Mouse (Mus musculus): ENCODE measurements around the gene Gpx2.
"Not testable (repeated sequence)": the region's sequence is repeated elsewhere in the genome, so short reads cannot be mapped to it uniquely, and the experiment has no call there.

Gene Gpx2

DNA sequence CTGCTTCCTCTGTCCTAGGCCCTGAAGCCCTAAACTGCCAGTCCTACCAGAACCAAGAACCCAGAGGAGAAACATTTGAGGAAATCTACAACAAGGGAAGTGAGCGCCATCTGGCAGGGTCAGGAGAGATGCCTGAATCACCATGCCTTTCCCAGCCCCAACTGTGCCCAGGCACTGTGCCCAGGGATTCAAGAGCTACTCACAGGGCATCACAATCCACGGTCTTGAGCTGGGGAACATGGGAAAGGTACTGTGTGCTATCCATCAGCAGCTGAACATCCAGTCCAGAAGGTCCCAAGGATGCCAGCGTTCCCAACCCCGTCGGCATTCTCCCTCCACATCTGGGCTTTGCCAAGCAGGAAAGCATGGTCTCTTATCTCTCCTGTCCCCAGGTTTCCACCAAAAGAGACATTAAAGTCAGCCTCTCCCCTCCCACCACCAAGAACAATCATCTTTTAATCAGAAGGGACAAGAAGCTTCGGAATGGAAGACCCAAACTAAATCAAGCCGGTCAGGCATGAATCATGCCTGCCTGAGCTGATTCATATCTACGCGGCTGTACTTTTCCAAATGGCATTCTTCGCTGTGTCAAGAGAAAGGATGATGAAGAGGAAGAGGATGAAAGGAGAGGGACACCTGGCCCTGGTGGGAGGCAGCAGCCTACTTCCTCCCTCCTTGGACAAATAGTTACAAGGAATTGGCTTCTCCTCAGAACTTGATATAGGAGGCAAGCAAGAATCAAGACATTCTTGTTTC, 9.9 kb upstream of the Gpx2 start:
- DNase-seq (ENCODE audit: low spot score in 2 of 2) = no peak

DNA sequence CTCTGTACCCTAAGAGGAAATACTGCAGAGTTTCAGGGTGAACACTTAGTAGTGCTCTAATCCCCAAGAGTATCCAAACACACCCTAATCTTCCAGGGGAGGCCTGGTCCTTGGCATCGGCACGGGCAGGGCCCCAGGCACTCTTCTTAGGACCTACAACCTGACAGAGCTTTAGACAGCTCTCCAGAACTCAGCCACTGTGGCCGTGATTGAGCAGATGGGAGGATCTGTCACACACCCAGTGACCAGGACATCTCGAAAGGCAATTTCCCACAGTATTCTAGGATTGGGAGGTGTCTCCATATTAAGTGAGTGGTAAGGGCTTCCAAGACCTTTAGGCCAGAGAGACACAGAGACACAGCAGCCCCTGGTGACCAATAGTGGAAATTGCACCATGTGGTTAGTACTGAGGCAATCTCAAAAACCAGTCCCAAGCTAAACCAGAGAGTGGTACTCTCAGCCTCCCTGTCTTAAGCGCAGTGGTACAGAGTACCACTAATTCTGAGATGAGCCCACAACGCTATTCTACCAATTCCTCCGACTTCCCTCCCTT, 8.4 kb upstream of the Gpx2 start:
- DNase-seq (ENCODE audit: low spot score in 2 of 2) = no peak

DNA sequence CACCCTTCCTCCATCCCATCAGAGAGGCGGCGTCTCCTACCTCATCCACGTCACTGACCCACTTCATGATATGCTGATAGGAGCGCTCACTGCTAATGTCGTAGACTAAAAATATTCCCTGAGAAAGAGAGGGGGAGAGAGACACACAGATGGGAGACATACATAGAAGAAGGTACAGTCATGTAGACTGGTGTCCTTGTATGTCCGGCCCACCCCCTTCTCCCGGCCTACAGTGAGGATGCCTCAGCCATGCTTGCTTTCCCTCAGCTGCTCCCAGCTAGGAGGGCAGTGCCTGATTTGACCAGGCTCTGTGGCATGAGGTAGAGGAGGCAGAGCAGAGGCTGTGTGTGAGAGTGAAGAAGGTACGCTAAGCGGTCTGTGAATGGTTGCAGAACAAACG, 7.7 kb upstream of the Gpx2 start:
- no peak for DNase-seq (ENCODE audit: low spot score in 2 of 2)

DNA sequence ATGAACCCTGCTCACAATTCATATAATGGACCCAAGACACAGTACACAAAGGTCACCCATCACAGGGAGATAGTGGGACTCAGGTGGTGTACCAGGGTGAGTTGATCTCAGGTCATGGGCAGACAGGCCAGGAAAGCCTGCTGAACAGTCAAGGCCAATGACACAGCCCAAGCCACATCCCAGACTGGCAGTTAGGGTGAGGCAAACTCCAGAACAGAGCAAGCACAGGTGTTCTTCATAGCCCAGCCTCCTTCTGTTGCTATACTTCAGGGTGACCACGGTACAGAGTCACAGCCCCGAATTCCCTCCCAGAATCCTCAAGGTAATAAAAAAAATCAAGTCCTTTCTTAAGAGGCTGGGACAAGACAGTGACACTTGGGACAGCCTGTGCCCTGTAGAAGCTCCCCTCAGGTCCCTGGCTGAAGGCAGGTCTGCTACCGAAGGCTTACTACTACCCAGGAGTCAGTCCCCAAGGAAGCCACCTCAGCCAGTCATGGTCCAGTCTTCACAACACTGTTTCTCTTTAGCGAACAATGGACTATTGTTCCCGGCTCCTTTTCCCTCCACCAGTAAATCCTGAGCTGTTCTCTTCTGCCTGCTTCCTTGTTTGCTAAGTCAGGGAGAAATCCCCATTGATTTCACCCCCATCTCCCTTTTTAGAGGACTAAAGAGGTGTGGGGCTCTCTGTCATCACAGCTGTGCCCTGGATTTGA, 2.8 kb upstream of the Gpx2 start:
- DNase-seq (ENCODE audit: low spot score in 2 of 2) = no peak

DNA sequence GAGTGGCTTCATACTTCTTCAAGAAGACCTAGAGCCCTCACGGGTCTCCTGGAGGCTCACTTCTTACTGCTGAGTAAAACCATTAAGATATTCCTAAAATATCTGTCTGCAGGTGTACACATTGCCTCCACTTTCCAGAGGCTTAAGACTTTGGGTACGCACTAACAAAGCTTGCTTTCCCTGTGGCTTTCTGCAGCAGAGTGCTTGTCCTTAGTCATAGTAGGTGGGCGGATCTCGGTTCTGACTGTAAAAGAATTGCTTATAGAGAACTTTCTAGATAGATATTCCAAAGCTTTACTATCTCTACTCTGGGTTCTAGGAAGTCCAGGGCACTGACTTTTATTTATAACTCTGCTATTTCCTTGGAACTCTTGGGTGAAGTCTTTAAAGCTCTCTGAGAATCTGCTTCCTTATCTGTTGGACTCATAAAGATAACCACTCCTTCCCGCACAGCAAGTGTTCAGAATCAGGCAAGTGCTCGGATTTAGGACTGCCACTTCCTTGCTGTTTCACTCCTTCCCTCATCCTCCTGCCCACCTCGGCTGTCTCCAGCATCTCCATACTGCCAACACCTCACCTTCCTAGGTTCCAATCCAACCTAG, 1.7 kb upstream of the Gpx2 start:
- DNase-seq (ENCODE audit: low spot score in 2 of 2) = no peak

DNA sequence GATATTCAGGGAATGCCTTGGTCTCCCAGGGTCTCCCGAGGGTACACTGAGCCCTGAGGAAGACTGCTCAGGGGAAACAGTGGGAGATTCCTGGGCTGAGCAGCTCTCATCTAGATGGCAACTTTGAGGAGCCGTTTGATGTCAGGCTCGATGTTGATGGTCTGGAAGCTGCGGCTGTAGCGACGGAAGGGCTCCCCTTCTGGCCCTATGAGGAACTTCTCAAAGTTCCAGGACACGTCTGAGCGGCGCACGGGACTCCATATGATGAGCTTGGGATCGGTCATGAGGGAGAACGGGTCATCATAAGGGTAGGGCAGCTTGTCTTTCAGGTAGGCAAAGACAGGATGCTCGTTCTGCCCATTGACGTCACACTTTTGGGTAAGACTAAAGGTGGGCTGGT, 2.8 kb downstream of the Gpx2 start:
- DNase-seq (ENCODE audit: low spot score in 2 of 2) = not testable (repeated sequence)

DNA sequence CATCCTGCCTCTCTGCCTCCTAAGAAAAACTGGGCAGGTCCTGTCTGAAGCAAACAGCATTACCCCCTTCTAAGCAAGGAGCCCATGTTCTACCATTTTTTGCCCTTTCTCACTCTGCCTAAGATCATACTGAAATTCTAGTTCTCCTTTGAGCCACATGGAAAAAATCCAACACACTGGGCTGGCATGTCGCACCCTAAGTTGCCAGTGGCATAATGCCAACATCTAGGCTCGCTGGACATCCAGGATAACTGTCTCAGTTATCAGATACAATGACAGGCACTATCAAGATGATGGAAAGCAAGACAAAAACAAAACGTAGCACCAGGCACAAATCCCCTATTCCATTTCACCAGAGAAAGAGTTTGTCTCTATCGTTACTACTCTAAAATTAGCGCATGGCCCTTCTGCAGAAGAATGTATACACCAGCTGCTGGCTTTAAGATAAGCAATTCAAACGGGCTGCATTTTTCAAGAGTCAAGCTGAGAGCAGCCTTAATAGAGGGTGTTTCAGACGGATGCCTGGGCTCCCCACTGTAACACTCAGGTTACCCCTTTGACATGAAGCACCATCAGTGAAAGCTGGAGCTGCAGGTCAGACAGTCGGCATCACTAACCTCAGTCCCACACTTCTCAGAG, 4.8 kb downstream of the Gpx2 start:
- no peak for DNase-seq (ENCODE audit: low spot score in 2 of 2)

DNA sequence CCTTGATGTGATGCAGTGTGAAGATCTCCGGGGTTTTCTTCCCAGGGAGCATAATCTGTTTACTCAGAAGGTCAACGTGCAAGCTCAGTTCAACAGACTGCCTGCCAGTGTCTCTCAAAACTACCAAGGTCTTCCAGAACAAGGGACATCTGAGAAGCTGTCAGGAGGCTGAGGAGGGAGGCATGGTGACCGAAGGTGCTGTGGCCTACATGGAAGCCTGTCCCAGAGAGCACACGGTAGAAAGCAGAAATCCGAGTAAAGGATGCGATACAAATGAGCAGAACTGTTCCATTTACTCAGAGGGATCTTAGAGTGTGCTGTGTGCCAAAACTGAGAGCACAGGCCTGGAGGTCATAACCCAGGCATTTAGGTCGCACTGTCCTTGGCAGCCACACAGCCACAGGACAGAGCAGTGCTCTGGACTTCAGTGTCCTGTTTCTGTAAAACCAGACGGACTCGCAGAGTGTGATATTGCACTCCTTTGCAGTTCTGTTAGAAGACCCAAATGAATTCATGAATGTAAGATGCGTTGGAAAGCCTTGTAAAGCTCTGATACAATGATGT, 11.2 kb downstream of the Gpx2 start:
- DNase-seq (ENCODE audit: low spot score in 2 of 2) = no peak

DNA sequence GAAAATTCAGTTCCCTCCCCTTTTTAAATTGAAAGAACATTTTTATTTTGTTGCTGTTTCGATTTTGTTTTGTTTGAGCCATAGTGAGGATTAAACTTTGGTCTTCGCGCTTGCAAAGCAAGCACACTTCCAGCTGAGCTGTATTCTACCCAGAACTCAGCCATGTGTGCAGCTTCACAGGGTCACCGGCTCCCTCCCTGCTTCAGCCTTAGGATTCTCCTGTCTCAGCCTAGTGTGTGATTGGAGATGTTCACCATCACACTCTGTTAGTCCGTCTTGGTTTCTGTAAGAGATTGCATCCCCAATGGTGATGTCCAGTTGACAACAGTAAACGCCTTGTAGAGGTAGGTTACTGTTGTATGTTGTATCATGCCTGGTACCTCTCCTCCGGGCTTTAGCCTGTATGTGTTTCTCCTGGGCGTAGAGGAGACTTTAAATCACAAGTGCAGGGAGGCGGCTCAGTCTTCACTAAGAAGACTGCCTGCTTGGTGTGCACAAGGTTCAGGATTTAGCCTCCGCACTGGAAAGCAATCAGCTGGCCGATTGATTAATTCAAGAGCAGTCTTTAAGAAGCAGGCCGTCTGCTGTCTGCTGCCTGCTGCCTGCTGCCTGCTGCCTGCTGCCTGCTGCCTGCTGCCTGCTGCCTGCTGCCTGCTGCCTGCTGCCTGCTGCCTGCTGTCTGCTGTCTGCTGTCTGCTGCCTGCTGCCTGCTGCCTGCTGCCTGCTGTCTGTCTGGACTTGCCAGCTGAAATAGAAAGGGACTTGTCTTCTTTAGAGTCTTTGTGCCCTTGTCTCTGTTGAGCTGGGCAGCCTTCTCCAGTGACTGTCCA, 14.5 kb downstream of the Gpx2 start:
- no peak for DNase-seq (ENCODE audit: low spot score in 2 of 2)

DNA sequence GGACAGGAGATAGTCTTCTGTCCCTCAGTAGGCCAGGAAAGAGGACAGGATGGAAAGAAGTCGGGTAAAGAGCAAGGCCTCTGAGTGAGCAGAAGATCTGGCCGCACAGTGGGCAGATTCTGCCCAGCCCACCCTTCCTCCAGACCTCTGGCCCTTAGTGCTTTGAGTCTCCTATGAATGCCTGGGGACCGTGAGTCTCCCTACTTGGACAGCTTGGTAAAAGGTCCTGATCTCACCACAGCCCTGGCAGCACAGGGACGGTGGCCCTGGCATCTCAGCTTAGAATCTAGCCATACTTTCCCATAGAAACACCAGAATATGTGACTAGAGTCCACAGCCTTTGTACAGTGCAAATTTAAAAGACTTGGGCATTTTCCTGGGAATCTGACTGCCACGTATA, 15.4 kb downstream of the Gpx2 start:
- DNase-seq (ENCODE audit: low spot score in 2 of 2) = no peak

DNA sequence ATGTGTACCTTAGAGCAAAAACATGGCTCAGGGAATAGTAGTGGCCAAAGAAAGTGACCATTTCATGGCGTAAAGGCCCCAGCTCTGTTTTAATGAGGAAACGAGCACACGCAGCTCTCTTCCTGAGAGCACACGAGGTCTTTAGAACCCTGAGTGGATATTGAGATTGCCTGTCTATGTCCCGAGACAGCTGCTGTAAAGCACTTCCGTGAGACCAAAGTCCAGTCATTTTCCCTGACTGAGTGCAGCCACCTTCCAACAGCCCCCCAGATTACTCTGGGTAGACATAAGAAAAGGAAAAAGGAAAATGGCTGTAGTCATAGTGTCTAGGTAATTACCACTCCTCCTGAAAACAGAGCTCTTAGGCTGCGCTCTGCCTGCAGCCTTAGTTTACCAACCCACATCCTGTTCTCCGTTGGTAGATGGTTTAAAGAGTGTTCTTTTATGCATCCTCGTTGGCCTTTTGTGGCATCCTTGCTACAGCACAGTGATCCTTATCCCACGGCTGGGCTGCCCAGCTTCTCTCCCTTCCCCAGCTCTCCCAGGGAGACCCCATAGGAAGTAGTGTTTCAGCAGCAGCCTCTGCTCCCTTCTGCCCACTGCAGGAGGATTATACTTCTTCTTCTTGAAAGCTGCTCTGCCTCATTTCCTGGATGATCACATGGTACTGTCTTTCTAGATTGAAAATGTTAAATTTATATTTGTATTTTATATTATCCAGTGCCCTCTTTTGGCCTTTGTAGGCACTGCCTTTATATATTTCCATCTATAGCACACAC, 16.9 kb downstream of the Gpx2 start:
- no peak for DNase-seq (ENCODE audit: low spot score in 2 of 2)

DNA sequence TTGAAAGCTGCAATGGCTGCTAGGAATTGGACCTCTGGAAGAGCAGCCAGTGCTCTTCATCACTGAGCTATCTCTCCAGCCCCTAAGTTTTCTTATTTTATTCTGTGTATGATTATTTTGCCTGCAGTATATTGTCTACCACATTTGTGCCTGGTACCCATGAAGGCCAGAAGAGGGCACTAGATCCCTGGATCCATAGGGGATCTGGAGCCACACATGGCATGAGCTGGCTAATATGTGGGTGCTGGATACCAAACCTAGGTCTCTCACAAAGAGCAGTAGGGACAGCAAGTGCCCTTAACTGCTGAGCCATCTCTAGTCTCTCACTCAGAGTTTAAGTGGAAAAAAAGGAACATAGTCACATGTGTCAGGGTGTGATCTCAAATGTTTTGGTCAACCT, 17.5 kb downstream of the Gpx2 start:
- no peak for DNase-seq (ENCODE audit: low spot score in 2 of 2)

DNA sequence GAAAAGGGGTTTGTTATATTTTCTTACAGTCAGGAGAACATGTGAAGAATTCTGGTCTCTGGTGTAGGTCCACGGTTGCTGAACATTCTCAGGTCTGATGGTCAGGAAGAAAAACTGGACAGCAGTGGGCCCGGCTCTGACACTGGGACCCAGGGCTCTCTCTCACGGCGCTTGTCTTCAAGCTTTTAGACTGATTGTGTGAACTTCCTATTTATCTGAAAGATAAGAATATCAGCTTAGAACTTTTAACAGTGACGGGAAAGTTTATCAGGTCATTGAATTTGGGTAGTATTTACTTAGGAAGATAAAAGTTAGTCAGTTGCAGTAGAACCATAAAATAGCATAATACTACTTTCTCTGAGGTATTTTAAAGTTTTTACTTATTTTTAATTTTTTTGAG, 18.5 kb downstream of the Gpx2 start:
- no peak for DNase-seq (ENCODE audit: low spot score in 2 of 2)

DNA sequence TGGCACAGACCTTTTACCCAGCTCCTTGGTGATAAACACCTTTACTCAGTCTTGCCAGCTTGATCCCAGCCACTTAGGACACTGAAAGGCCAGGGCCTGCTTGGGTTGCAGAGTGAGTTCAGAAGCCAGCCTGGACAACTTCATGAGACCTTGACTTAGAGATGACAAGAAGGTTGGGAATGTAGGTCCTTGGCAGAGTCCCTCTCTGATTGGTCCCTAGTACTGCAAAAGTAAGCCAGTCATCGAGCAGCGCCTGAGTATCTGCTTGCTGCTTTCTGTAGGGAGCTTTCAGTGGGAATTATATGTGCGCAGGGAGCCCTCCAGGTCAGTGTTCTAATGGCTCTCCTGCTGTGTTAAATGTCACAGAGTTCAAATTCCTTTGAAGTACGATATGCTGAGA, 20.2 kb downstream of the Gpx2 start:
- DNase-seq (ENCODE audit: low spot score in 2 of 2) = no peak

DNA sequence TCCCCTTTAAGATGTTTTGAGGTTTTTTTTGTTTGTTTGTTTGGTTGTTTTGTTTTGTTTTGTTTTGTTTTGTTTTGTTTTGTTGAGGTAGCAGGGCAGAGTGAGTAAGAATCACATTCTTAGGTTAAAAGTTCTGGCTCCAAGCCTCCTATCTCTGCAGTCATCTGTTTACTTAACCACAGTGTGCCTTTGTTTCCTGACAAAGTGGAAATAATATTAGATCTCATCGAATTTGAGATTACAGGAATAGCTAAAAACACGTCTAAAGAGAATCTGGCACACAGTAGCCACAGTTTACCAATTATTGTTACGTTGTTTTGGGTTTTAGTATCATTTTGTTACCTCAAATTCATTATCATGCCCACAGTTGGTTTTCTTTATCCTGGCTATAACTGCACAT, 20.7 kb downstream of the Gpx2 start:
- DNase-seq (ENCODE audit: low spot score in 2 of 2) = no peak

DNA sequence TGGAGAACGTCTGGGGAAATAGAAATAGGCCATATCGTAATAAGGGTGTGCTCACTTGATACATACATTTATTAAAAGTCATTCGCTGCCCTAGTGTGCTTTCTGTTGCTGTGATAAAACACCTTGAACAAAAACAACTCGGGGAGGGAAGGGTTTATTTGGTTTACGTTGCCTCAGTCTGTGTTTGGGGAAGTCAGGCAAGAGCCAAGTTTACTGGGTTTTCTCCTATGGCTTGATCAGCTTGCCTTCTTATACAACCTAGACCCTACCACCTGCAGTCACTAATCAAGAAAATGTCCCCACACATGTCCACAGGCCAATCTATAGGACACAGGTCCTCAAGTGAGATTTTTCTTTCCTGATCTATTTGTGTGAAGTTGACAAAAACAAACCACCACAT, 23.8 kb downstream of the Gpx2 start:
- DNase-seq (ENCODE audit: low spot score in 2 of 2) = no peak

DNA sequence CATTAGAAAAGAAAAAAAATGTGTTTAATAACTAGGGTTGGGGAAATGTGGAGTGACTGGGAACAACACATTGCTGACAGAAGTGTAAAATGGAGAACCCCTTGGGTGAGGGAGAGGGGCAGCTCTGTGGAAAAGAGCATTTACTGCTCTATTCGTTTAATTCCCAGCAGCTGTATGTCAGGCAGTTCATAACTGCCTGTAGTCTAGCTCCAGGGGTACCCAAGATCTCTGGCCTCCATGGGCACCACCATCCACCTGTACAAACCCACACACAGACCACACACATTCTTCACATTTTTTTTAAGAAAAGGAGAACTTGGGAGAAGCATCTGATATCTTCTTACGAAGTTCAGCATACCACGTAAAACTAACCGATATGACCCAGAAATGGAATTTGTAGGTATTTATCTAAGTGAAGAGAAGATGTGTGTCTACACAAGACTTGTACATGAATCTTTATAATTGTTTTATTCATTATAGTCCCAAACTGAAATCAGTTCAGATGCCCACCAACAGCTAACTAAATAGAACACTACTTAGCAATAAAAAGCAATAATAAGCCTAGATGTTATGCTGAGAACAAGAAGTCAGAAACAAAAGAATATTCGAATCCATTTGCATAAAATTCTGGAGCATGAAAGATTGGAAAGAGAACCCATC, 24.4 kb downstream of the Gpx2 start:
- no peak for DNase-seq (ENCODE audit: low spot score in 2 of 2)

DNA sequence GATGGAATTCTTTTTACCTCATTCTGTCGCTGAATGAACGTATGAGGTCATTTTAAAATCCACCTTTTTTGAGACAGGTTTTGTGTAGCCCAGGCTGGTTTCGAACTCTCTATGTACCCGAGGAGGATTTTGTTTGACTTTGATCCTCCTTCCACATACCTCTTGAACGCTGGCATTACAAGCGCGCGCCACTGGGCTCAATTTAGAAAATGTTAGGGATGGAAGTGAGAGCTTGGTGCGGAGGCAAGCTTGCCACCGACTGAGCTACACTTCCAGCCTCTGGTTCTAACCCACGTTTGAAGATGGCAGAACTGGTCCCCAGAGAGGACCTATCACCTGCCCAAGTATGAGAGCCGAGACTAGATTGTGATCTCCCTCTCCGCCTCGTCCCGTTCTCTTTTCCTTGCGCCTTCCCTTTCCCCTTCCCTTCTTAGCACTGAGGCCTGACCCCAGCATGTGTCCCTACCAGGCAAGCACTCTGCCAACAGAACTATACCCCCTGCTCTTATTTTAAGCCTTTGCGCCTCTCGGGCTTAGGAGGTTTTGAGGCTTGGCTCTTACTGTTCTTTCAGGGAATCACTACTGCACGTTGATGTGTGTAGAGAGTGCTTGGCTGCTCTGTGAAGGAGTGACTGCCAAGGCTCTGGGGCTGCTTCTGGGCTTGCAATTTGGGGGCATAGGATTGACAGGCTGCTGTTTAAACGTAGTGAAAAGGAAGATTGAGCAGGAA, 29.3 kb downstream of the Gpx2 start:
- peak in 1 of 2 experiments; percentile 9 for DNase-seq (ENCODE audit: low spot score in 2 of 2)

DNA sequence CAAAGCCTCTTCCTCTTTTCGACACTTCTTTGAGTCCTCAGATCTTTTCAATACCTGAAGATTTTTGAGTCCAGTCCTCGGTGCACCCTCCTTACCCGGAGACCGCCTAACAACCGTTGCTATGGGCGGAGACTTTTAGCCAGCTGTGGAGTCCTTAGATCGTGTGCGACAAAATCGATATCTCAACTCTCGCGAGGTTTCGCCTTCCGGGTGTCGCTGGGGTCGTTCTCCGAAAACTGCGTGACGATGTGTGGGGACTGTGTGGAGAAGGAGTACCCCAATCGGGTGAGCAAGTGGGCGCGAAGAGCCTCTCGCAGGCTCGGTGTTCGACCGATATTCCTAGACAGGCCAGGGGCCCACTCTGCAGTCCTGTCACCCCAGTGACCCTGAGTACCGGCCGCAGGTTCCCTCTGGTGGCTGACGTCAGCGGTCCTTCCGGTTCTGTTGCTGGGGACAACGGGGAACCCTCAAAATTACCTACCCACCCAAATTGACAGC, 30.0 kb downstream of the Gpx2 start, which contains the start of the genes Churc1 and Fntb:
Churc1 (plus strand) TSS at position 185 of the 498 bp plus-strand sequence.
Fntb (plus strand) TSS at position 236 of the 498 bp plus-strand sequence.
- peak; percentile 84 to 90 for DNase-seq (ENCODE audit: low spot score in 2 of 2)
